Mouse (Mus musculus) small intestine, adult 2 months (tissue): ENCODE data around the gene F11r. TPM values are rescaled to one million over a fixed set of nuclear protein-coding genes. Genes with fewer than 3 reads are reported as not detected.
A peak's percentile ranks its signal among the peaks of the same experiment; 100 is the strongest.

Source experiments
- H3K27ac ChIP-seq: fragments of 200-500 bp; 2 replicates; pipeline ENCODE4 v1.5.1; 2012; ENCODE audit warnings: low read depth, low read length, control low read depth, inconsistent platforms; ENCODE audit not compliant: insufficient read depth
- H3K27me3 ChIP-seq: fragments of 200-500 bp; 2 replicates; pipeline ENCODE4 v1.6.1; 2012; ENCODE audit warnings: mild to moderate bottlenecking, moderate library complexity, low read length, inconsistent platforms; ENCODE audit not compliant: control insufficient read depth, insufficient read depth
- H3K36me3 ChIP-seq: fragments of 200-500 bp; 2 replicates; pipeline ENCODE4 v1.6.1; 2012; ENCODE audit warnings: mild to moderate bottlenecking, low read length, control low read depth, inconsistent platforms; ENCODE audit not compliant: control insufficient read depth, insufficient read depth
- H3K4me1 ChIP-seq: fragments of 200-500 bp; 2 replicates; pipeline ENCODE4 v1.6.1; 2012; ENCODE audit warnings: low read length, inconsistent platforms, mixed read lengths; ENCODE audit not compliant: control insufficient read depth, insufficient read depth, insufficient read length
- H3K4me3 ChIP-seq: fragments of 200-500 bp; 2 replicates; pipeline ENCODE4 v1.5.1; 2012; ENCODE audit warnings: low read depth, mild to moderate bottlenecking, control low read depth, inconsistent platforms, low read length, moderate library complexity
- CTCF ChIP-seq: fragments of 200-500 bp; IDR thresholded peaks from 2 replicates; pipeline ENCODE4 v1.5.1; 2012; ENCODE audit warnings: low read depth, mild to moderate bottlenecking, control low read depth, inconsistent platforms, low read length, moderate library complexity, mixed read lengths; ENCODE audit not compliant: insufficient replicate concordance, insufficient read length; ENCODE audit errors: extremely low read depth
- POLR2A ChIP-seq: fragments of 200-500 bp; IDR thresholded peaks from 2 replicates; pipeline ENCODE4 v1.6.1; 2012; ENCODE audit warnings: low read depth, mild to moderate bottlenecking, control low read depth, inconsistent platforms, low read length, moderate library complexity
- WGBS: fragments of 180-500 bp; shearing (Covaris S2); methylation state at CpG from one replicate; pipeline ENCODE4 v1.1.7; 2018; 5-methylcytosine and 5-hydroxymethylcytosine counted together
- polyA plus RNA-seq: library from polyadenylated mRNA; depleted of rRNA; stranded (reverse); fragments of >200 nt; gene quantifications from 2 replicates; pipeline ENCODE4 v1.2.3, GENCODE M21; 2012

F11r gene
- polyA plus RNA-seq, 1 experiment: 142 TPM

DNA sequence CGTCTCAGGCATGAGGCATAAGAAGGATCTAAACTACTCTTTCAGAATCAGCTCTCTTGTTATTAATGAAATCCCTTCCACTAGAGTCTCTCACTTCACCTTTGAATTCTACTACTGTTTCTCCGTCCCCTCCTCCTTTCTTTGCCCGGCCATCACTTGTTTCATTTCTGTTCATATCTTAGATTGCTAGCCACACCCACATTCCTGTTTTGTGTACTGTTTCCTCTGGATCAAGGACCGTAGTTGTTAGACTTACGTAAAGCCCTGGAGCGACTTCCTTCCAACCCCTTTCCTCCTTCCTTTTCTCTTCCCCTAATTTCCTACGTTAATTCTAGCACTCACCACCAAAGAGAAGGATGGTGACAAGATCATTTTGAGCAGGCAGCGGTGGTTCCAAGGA is 1.7 kb downstream of the F11r start:
- Histone ChIP-seq H3K36me3 (no peaks in the 10 kb centered on the region), H3K4me1 (peaks cover 24% of the 10 kb centered on the region), H3K4me3 (peak overlapping the region; percentile 61), H3K27me3 (no peaks in the 10 kb centered on the region), H3K27ac (peak overlapping the region; percentile 96)
- no peak for TF ChIP-seq POLR2A
- no peak for TF ChIP-seq CTCF
- 12% methylated on average over 8 of the region's 8 CpGs for WGBS

- Histone ChIP-seq H3K36me3 (no peaks in the 10 kb centered on the region), H3K4me1 (peaks cover 23% of the 10 kb centered on the region), H3K27me3 (no peaks in the 10 kb centered on the region), H3K27ac (peak overlapping the region; percentile 96), H3K4me3 (peak overlapping the region; percentile 61)
- peak; percentile 19; the same call in 1 of the 2 replicates for TF ChIP-seq POLR2A
- no peak for TF ChIP-seq CTCF
- WGBS: 13% methylated on average over 9 of the region's 9 CpGs
Measured at GRCm38 (mm10) chr1:171440025-171440725, 2.8 kb downstream of the F11r start.

DNA sequence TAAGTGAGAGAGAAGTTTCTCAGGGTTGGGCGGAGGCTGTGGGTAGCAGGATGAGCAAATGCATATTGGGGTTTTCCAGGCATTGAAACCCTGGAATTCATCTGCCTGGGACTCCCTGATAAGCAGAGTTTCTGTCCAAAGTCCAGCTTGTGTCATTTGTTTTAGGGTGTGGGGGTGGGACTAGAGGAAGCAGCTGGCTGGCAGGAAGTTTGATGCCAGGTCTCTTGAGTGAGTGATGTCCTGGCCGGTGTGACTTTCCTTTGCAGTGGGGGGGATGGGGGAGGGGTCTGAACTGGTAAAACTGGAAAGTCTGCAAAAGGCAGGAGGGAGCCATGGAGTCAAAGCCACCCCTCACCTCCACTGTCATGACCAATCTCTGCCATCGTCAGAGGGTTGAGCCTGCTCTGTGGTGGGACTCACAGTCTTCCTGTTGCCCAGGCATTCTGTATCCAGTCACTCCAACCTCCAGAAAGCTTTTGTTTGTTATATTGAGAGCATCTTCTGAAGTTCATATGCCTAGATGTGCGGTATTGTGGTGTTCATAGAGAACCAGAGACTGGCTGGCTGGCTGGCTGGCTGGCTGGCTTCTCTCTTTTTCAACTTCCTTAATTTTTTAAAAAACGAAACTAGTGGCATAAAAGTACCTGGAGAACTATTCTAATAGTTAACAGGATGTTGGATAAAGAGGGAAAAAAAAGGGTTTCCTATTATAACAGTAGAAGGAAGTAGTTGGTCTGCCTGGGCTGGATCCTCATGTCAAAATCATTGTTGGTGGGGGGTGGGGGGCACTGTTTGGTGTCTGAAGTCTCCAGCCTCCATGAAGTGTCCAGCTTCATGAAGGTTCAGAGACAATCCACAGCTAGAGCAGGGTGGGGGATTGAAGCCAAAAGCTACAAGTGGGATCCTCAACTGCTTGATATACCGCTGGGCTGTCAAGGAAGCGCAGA is 4.4 kb downstream of the F11r start:
- Histone ChIP-seq H3K4me3 (peak overlapping the region; percentile 55), H3K4me1 (peaks cover 17% of the 10 kb centered on the region), H3K36me3 (no peaks in the 10 kb centered on the region), H3K27ac (peak overlapping the region; percentile 96), H3K27me3 (no peaks in the 10 kb centered on the region)
- WGBS: 11% methylated on average over 7 of the region's 7 CpGs
- TF ChIP-seq POLR2A (no peak), CTCF (no peak)

DNA sequence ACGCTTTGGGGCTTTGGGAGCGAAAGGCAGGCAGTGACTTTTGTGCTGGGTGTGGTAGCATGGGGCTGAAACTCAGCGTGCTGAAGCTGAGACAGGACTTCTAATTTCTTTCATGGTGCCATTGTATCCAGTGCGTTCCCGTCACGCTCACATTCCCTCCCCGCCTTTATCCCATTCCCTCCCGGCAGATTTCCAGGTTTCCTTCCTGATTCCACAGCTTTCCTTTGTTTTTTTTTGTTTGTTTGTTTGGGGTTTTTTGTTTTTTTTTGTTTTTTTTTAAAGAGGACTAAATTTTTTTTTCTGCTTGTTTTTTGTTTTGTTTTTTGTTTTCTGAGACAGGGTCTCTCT is 5.1 kb downstream of the F11r start:
- 9% methylated on average over 8 of the region's 8 CpGs for WGBS
- no peaks in the 10 kb centered on the region for H3K27me3 ChIP-seq
- TF ChIP-seq CTCF (no peak), POLR2A (peak; percentile 24; the same call in 1 of the 2 replicates)
- H3K4me3 ChIP-seq: peak overlapping the region; percentile 48
- no peaks in the 10 kb centered on the region for H3K36me3 ChIP-seq
- peak overlapping the region; percentile 96 for H3K27ac ChIP-seq
- H3K4me1 ChIP-seq: peaks cover 15% of the 10 kb centered on the region

- no peaks in the 10 kb centered on the region for H3K36me3 ChIP-seq
- no peak for TF ChIP-seq POLR2A
- no peak for TF ChIP-seq CTCF
- H3K27ac ChIP-seq: no peak overlapping the region
- H3K27me3 ChIP-seq: no peaks in the 10 kb centered on the region
- no peak overlapping the region for H3K4me3 ChIP-seq
- WGBS: 78% methylated on average over 5 of the region's 5 CpGs
- peaks cover 15% of the 10 kb centered on the region for H3K4me1 ChIP-seq
Measured at GRCm38 (mm10) chr1:171445050-171445449, 7.7 kb downstream of the F11r start.

DNA sequence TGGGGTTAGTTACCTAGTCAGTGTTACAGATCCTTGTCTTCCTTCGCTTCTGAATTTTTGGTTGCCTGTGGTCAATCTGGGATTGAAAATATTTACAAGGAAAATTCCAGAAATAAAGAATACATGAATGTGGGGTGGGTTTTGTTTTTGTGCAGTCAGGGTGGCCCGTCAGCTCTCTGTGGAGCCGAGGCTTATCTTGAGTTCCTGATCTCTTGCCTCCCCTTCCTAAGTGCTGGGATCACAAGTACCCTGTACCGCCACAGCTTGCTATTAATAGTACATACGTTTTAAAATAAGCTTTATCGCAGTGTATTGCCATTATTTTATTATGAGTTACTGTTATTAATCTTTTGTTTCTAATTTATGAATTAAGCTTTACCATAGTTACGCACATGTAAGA is 9.5 kb downstream of the F11r start:
- TF ChIP-seq POLR2A: no peak
- TF ChIP-seq CTCF: no peak
- H3K4me1 ChIP-seq: peaks cover 10% of the 10 kb centered on the region
- 57% methylated on average over 7 of the region's 7 CpGs for WGBS

DNA sequence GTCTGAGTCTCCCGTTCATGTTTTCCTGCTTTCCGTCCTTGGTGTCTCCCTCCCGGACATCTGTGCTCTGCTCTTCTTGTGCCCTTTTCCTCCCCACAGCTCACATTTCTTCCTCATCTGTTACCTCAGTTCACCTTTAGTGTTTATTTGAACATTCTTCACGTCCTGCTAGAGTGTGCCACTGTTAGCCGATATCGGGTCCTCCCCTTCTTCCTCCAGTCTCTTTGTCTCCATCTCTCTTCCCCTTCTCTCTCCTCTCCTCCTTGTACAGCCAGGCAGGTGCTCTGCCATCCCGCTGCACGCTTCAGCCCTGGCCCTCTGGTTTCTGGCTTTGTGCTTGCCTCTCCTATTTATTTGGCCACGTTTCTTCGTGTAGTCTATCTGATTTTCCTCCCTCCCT is 10.4 kb downstream of the F11r start:
- Histone ChIP-seq H3K27ac (no peak overlapping the region), H3K4me1 (peaks cover 9% of the 10 kb centered on the region), H3K4me3 (no peak overlapping the region), H3K36me3 (0 out of 2 replicates have a peak, but pooled peaks cover 4% of the 10 kb centered on the region), H3K27me3 (no peaks in the 10 kb centered on the region)
- TF ChIP-seq POLR2A (no peak), CTCF (no peak)
- WGBS: 18% methylated on average over 10 of the region's 10 CpGs

More for the DNA sequence above, 9.5 kb downstream of the F11r start:
- Histone ChIP-seq H3K4me3 (no peak overlapping the region), H3K27ac (no peak overlapping the region), H3K36me3 (0 out of 2 replicates have a peak, but pooled peaks cover 4% of the 10 kb centered on the region), H3K27me3 (no peaks in the 10 kb centered on the region)
